Mouse (Mus musculus): ENCODE data around the gene Pdlim7. TPM values are rescaled to one million over a fixed set of nuclear protein-coding genes. Genes with fewer than 3 reads are reported as not detected.

Gene Pdlim7
- polyA plus RNA-seq (2015; fragmentation: Nextera tagmentation; extraction: Ambion mirVana) = 229 and 248 TPM in 2 replicates

- peak within 1 kb of the TSS; percentile 90 for H3K9ac ChIP-seq (ENCODE audit: low read length)
- peak within 1 kb of the TSS; percentile 82 for H3K4me3 ChIP-seq (ENCODE audit: low read length)
- under 1% methylated on average over 55 of the region's 55 CpGs for WGBS
- peaks cover 34% of the 10 kb centered on the region for H3K4me1 ChIP-seq (ENCODE audit: control insufficient read depth, insufficient read depth, low read length)
- no peaks in the 10 kb centered on the region for H3K9me3 ChIP-seq (replicated peaks; ENCODE audit: control insufficient read depth, low read length)
- peak; percentile 50 for ATAC-seq (replicated peaks; ENCODE audit: extremely low read depth, insufficient read depth, low FRiP score)
- peak within 1 kb of the TSS; percentile 84 for H3K4me2 ChIP-seq (ENCODE audit: low read depth, low read length)
- H3K27ac ChIP-seq (ENCODE audit: low read length) = peak within 1 kb of the TSS; percentile 94
- peaks cover 15% of the 10 kb centered on the region for H3K27me3 ChIP-seq (ENCODE audit: control insufficient read depth, insufficient read depth, low read length)
- H3K36me3 ChIP-seq (ENCODE audit: control insufficient read depth, insufficient read depth) = peaks cover 16% of the 10 kb centered on the region
Measured at GRCm38 (mm10) chr13:55513111-55513748, at the start of gene Pdlim7. Gene Pdlim7, minus strand, starts transcription at chr13:55513676.

DNA sequence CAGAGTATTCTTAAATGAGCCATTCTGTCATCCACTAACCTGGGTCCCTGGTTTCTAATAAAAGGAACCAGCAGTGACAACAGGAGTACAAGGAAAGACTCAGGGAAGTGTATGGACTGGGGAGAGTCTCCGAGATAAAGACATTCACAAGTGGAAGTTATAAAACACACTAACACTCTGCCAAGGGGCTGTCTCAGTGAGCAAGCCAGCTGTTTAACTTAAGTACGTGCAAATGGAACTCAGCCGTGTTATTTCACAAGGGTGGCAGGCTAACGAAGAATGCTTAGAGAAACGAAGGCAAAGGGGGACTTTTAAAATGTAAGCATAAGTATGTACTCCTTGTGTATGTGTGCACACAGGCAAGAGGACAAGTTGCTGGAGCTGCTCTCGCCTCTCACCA, 44.0 kb upstream of the Pdlim7 start:
- no peaks in the 10 kb centered on the region for H3K36me3 ChIP-seq (ENCODE audit: control insufficient read depth, insufficient read depth)
- WGBS = 75% methylated on average over 6 of the region's 6 CpGs
- no peaks in the 10 kb centered on the region for H3K4me1 ChIP-seq (ENCODE audit: control insufficient read depth, insufficient read depth, low read length)
- no peak overlapping the region for H3K4me2 ChIP-seq (ENCODE audit: low read depth, low read length)
- H3K27me3 ChIP-seq (ENCODE audit: control insufficient read depth, insufficient read depth, low read length) = no peaks in the 10 kb centered on the region
- H3K27ac ChIP-seq (ENCODE audit: low read length) = no peak overlapping the region
- H3K9me3 ChIP-seq (replicated peaks; ENCODE audit: control insufficient read depth, low read length) = no peaks in the 10 kb centered on the region
- ATAC-seq (replicated peaks; ENCODE audit: extremely low read depth, insufficient read depth, low FRiP score) = no peak
- H3K4me3 ChIP-seq (ENCODE audit: low read length) = no peak overlapping the region
- no peak overlapping the region for H3K9ac ChIP-seq (ENCODE audit: low read length)

GRCm38 (mm10) chr13:55555921-55556320, 42.4 kb upstream of the Pdlim7 start:
- H3K4me2 ChIP-seq (ENCODE audit: low read depth, low read length) = no peak overlapping the region
- no peaks in the 10 kb centered on the region for H3K9me3 ChIP-seq (replicated peaks; ENCODE audit: control insufficient read depth, low read length)
- no peaks in the 10 kb centered on the region for H3K27me3 ChIP-seq (ENCODE audit: control insufficient read depth, insufficient read depth, low read length)
- WGBS = 90% methylated on average over 9 of the region's 9 CpGs
- no peak for ATAC-seq (replicated peaks; ENCODE audit: extremely low read depth, insufficient read depth, low FRiP score)
- H3K4me1 ChIP-seq (ENCODE audit: control insufficient read depth, insufficient read depth, low read length) = no peaks in the 10 kb centered on the region
- H3K36me3 ChIP-seq (ENCODE audit: control insufficient read depth, insufficient read depth) = no peaks in the 10 kb centered on the region; the same call in 1 of the 2 replicates
- no peak overlapping the region for H3K4me3 ChIP-seq (ENCODE audit: low read length)
- H3K9ac ChIP-seq (ENCODE audit: low read length) = no peak overlapping the region
- H3K27ac ChIP-seq (ENCODE audit: low read length) = no peak overlapping the region

DNA sequence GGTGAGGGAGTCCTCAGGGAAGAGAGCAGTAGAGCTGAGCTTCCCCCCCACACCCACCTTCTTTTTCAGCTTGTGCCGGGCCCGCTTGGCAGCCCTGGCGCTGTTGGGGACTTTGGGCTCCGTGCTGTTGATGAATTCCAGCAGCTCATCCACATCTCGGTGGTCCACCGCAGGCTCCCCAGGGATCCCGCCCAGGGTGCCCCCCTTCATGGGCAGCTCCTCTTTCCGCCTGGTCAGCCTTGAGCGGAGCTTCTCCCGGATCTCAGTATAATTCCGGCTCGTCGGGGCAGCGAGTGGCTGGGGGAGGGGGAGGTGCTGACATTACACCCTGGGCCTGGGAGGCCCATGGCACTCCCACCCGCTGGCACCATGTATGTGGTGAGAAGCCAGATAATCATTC, 35.6 kb upstream of the Pdlim7 start:
- H3K27me3 ChIP-seq (ENCODE audit: control insufficient read depth, insufficient read depth, low read length) = no peaks in the 10 kb centered on the region
- no peaks in the 10 kb centered on the region for H3K4me1 ChIP-seq (ENCODE audit: control insufficient read depth, insufficient read depth, low read length)
- ATAC-seq (replicated peaks; ENCODE audit: extremely low read depth, insufficient read depth, low FRiP score) = no peak
- peaks cover 13% of the 10 kb centered on the region for H3K36me3 ChIP-seq (ENCODE audit: control insufficient read depth, insufficient read depth)
- H3K4me2 ChIP-seq (ENCODE audit: low read depth, low read length) = no peak overlapping the region
- WGBS = 83% methylated on average over 15 of the region's 15 CpGs
- no peak overlapping the region for H3K4me3 ChIP-seq (ENCODE audit: low read length)
- H3K9ac ChIP-seq (ENCODE audit: low read length) = no peak overlapping the region
- H3K9me3 ChIP-seq (replicated peaks; ENCODE audit: control insufficient read depth, low read length) = no peaks in the 10 kb centered on the region
- H3K27ac ChIP-seq (ENCODE audit: low read length) = no peak overlapping the region

- 72% methylated on average over 5 of the region's 5 CpGs for WGBS
- peaks cover 13% of the 10 kb centered on the region for H3K36me3 ChIP-seq (ENCODE audit: control insufficient read depth, insufficient read depth)
- H3K4me3 ChIP-seq (ENCODE audit: low read length) = no peak overlapping the region
- no peak for ATAC-seq (replicated peaks; ENCODE audit: extremely low read depth, insufficient read depth, low FRiP score)
- no peak overlapping the region for H3K4me2 ChIP-seq (ENCODE audit: low read depth, low read length)
- H3K9ac ChIP-seq (ENCODE audit: low read length) = no peak overlapping the region
- no peaks in the 10 kb centered on the region for H3K9me3 ChIP-seq (replicated peaks; ENCODE audit: control insufficient read depth, low read length)
- H3K27me3 ChIP-seq (ENCODE audit: control insufficient read depth, insufficient read depth, low read length) = no peaks in the 10 kb centered on the region
- no peaks in the 10 kb centered on the region for H3K4me1 ChIP-seq (ENCODE audit: control insufficient read depth, insufficient read depth, low read length)
- no peak overlapping the region for H3K27ac ChIP-seq (ENCODE audit: low read length)
Measured at GRCm38 (mm10) chr13:55548426-55548825, 35.0 kb upstream of the Pdlim7 start.

GRCm38 (mm10) chr13:55547916-55548315, 34.4 kb upstream of the Pdlim7 start:
- H3K36me3 ChIP-seq (ENCODE audit: control insufficient read depth, insufficient read depth) = peaks cover 15% of the 10 kb centered on the region
- H3K4me2 ChIP-seq (ENCODE audit: low read depth, low read length) = no peak overlapping the region
- no peak for ATAC-seq (replicated peaks; ENCODE audit: extremely low read depth, insufficient read depth, low FRiP score)
- no peaks in the 10 kb centered on the region for H3K27me3 ChIP-seq (ENCODE audit: control insufficient read depth, insufficient read depth, low read length)
- WGBS = 96% methylated on average over 2 of the region's 2 CpGs
- H3K9me3 ChIP-seq (replicated peaks; ENCODE audit: control insufficient read depth, low read length) = no peaks in the 10 kb centered on the region
- H3K4me1 ChIP-seq (ENCODE audit: control insufficient read depth, insufficient read depth, low read length) = no peaks in the 10 kb centered on the region
- H3K27ac ChIP-seq (ENCODE audit: low read length) = no peak overlapping the region
- H3K4me3 ChIP-seq (ENCODE audit: low read length) = no peak overlapping the region
- no peak overlapping the region for H3K9ac ChIP-seq (ENCODE audit: low read length)

DNA sequence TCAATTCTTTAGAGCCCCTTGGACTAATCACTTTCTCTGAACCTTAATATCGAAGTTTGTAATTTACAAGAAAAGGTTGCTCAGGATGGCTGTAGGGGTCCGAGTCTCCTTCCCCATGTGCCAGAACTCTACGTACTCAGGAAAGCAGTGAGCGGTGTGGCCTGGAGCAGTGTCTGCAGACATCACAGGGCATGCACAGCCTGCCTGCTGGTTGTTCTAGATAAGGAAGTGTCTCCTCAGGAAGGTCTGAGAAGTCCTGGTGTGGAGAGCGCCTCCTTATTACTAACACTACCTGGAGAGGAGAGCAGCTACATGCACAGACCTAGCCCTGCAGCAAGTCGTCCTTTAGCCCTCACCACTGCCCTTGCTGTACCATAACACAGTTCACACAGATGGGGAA, 31.3 kb upstream of the Pdlim7 start:
- 85% methylated on average over 6 of the region's 6 CpGs for WGBS
- Histone ChIP-seq H3K9ac (ENCODE audit: low read length) (no peak overlapping the region), H3K27me3 (ENCODE audit: control insufficient read depth, insufficient read depth, low read length) (no peaks in the 10 kb centered on the region), H3K4me2 (ENCODE audit: low read depth, low read length) (no peak overlapping the region), H3K9me3 (replicated peaks; ENCODE audit: control insufficient read depth, low read length) (no peaks in the 10 kb centered on the region), H3K36me3 (ENCODE audit: control insufficient read depth, insufficient read depth) (peaks cover 36% of the 10 kb centered on the region), H3K4me3 (ENCODE audit: low read length) (no peak overlapping the region), H3K4me1 (ENCODE audit: control insufficient read depth, insufficient read depth, low read length) (no peaks in the 10 kb centered on the region), H3K27ac (ENCODE audit: low read length) (no peak overlapping the region)
- ATAC-seq (replicated peaks; ENCODE audit: extremely low read depth, insufficient read depth, low FRiP score) = no peak

GRCm38 (mm10) chr13:55543447-55543846, 30.0 kb upstream of the Pdlim7 start:
- Histone ChIP-seq H3K4me2 (ENCODE audit: low read depth, low read length) (no peak overlapping the region), H3K9me3 (replicated peaks; ENCODE audit: control insufficient read depth, low read length) (no peaks in the 10 kb centered on the region), H3K27ac (ENCODE audit: low read length) (no peak overlapping the region), H3K4me3 (ENCODE audit: low read length) (no peak overlapping the region), H3K36me3 (ENCODE audit: control insufficient read depth, insufficient read depth) (peaks cover 43% of the 10 kb centered on the region), H3K9ac (ENCODE audit: low read length) (no peak overlapping the region), H3K4me1 (ENCODE audit: control insufficient read depth, insufficient read depth, low read length) (no peaks in the 10 kb centered on the region), H3K27me3 (ENCODE audit: control insufficient read depth, insufficient read depth, low read length) (no peaks in the 10 kb centered on the region)
- WGBS = 86% methylated on average over 8 of the region's 8 CpGs
- ATAC-seq (replicated peaks; ENCODE audit: extremely low read depth, insufficient read depth, low FRiP score) = no peak

GRCm38 (mm10) chr13:55542891-55543290, 29.4 kb upstream of the Pdlim7 start:
- no peak overlapping the region for H3K9ac ChIP-seq (ENCODE audit: low read length)
- H3K4me3 ChIP-seq (ENCODE audit: low read length) = no peak overlapping the region
- ATAC-seq (replicated peaks; ENCODE audit: extremely low read depth, insufficient read depth, low FRiP score) = no peak
- no peaks in the 10 kb centered on the region for H3K4me1 ChIP-seq (ENCODE audit: control insufficient read depth, insufficient read depth, low read length)
- H3K27me3 ChIP-seq (ENCODE audit: control insufficient read depth, insufficient read depth, low read length) = no peaks in the 10 kb centered on the region
- no peak overlapping the region for H3K4me2 ChIP-seq (ENCODE audit: low read depth, low read length)
- 96% methylated on average over 4 of the region's 4 CpGs for WGBS
- H3K27ac ChIP-seq (ENCODE audit: low read length) = no peak overlapping the region
- peaks cover 46% of the 10 kb centered on the region for H3K36me3 ChIP-seq (ENCODE audit: control insufficient read depth, insufficient read depth)
- no peaks in the 10 kb centered on the region for H3K9me3 ChIP-seq (replicated peaks; ENCODE audit: control insufficient read depth, low read length)

Measured in heart, embryonic 16.5 days (tissue).